Mouse (Mus musculus): ENCODE measurements around the gene Nkd1.

Nkd1 gene

GRCm38 (mm10) chr8:88609036-88609435 is 87.9 kb downstream of the Nkd1 start:
- TF ChIP-seq GATA4 (IDR thresholded peaks at IDR 0.05; ENCODE audit: insufficient replicate concordance, low read length) = no peak

DNA sequence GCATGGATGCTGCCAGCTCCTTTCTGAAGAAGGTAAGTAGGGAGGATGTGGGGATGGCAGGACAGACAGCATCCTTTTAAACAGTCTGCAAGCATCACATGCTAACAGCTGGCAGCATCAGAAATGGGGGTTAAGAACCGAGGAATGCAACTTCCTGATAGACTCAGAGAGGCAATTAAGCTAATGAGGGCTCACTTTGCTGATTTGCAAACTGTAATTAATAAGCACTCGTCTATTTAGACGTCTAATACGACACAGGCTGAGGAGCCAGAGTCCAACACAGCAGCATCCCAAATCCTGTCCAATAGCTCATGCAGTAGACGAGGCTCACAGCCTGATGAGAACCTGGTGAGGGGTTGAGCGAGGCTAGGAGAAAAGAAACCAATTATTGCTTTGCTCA is 89.1 kb downstream of the Nkd1 start:
- no peak for TF ChIP-seq GATA4 (IDR thresholded peaks at IDR 0.05; ENCODE audit: insufficient replicate concordance, low read length)

DNA sequence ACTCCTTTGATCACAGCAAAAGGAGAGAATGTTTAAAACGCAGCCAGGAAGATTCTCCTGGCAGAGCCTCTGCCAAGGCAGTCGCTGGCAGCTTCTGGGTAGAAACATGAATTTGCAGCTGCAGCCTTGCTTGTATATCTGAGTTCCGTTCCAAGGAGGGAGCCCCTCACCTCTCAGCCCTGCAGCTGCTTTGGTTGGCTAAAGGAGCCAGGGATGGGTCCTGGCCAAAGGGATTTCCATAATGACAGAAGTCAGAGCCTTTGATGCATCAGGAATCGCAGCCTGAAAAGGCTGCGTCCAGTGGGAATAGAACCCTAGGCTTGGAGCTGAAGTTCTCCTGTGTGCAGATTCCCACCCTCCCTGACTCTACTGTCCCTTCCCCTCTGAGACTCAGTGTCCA is 93.8 kb downstream of the Nkd1 start:
- TF ChIP-seq GATA4 (IDR thresholded peaks at IDR 0.05; ENCODE audit: insufficient replicate concordance, low read length) = no peak

DNA sequence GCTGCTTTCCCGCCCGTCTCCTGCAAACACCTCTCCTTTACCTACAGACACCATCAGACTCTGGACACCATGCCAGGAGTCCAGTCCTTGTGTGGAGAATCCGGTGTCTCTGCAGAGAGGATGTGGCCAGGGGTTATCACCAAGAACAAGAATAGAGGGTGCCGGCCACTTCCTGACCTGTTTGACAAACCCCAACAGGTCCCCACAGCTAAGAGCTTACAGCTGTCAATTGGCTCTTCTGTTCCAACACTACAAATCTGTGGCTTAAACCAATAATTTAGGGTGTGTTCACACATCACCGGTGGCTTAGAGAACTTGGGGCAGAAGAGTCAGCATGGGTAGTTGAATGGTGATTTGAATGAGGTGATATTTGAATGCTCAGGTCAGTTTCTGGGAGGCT is 97.5 kb downstream of the Nkd1 start:
- TF ChIP-seq GATA4 (IDR thresholded peaks at IDR 0.05; ENCODE audit: insufficient replicate concordance, low read length) = no peak

DNA sequence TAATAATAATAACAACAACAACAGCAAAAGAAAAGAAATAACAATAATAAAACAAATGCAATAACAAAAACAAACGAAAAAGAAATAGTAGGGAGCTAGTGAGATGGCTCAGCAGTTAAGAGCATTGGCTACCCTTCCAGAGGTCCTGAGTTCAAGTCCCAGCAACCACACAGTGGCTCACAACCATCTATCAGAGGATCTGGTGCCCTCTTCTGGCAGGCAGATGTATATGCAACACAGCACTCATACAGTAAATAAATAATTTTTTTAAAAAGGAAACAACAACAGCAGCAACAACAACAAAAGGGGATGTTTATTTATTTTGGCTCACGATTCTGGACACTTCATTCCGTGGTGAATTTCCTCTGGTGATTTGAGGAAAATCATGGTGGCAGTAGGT is 98.4 kb downstream of the Nkd1 start:
- TF ChIP-seq GATA4 (IDR thresholded peaks at IDR 0.05; ENCODE audit: insufficient replicate concordance, low read length) = no peak

DNA sequence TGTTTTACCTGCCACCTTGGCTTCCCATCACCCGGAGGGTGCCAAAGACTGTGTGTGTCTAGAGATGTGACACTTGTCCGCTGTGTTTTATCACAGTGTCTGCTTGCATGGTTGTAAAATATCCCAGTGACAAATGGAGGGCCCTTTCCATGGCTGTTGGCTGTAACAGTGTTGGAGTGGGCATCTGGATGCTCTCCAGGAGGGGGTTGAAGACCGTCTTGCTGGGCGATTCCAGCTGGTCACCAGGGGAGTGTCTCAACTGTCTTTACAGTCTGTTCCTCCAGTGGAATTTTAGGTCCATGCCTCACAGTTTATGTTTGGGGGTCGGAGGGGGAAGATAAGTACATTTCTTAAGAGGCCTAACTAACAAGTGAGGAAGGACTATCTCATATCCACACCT is 99.8 kb downstream of the Nkd1 start:
- TF ChIP-seq GATA4 (IDR thresholded peaks at IDR 0.05; ENCODE audit: insufficient replicate concordance, low read length) = no peak

GRCm38 (mm10) chr8:88621408-88621807 is 100.3 kb downstream of the Nkd1 start:
- no peak for TF ChIP-seq GATA4 (IDR thresholded peaks at IDR 0.05; ENCODE audit: insufficient replicate concordance, low read length)

GRCm38 (mm10) chr8:88623351-88623750 is 102.2 kb downstream of the Nkd1 start:
- no peak for TF ChIP-seq GATA4 (IDR thresholded peaks at IDR 0.05; ENCODE audit: insufficient replicate concordance, low read length)

DNA sequence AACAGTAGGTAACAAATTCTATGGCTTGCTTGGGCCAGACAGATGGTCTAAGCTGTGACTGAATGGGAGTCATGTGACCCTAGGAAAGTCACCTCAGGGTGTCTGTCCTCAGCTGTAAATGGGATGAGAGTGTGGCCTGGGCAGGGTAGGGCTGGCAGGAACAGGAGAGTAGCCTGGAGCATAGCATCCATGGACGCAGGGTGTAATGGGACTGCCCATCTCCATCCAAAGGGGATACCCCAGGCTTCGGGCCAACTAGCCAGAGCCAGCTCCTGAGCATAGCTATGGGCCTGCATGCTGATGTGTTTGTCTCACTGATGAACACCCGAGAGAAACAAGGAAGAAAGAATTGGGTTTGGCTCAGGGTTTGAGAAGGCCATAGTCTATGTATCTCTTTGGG is 103.1 kb downstream of the Nkd1 start:
- no peak for TF ChIP-seq GATA4 (IDR thresholded peaks at IDR 0.05; ENCODE audit: insufficient replicate concordance, low read length)

- no peak for TF ChIP-seq GATA4 (IDR thresholded peaks at IDR 0.05; ENCODE audit: insufficient replicate concordance, low read length)
Observed at GRCm38 (mm10) chr8:88626433-88626832, 105.3 kb downstream of the Nkd1 start.

- no peak for TF ChIP-seq GATA4 (IDR thresholded peaks at IDR 0.05; ENCODE audit: insufficient replicate concordance, low read length)
Observed at GRCm38 (mm10) chr8:88626940-88627264, 105.7 kb downstream of the Nkd1 start.

- no peak for TF ChIP-seq GATA4 (IDR thresholded peaks at IDR 0.05; ENCODE audit: insufficient replicate concordance, low read length)
Observed at GRCm38 (mm10) chr8:88627265-88627991, 106.3 kb downstream of the Nkd1 start.

DNA sequence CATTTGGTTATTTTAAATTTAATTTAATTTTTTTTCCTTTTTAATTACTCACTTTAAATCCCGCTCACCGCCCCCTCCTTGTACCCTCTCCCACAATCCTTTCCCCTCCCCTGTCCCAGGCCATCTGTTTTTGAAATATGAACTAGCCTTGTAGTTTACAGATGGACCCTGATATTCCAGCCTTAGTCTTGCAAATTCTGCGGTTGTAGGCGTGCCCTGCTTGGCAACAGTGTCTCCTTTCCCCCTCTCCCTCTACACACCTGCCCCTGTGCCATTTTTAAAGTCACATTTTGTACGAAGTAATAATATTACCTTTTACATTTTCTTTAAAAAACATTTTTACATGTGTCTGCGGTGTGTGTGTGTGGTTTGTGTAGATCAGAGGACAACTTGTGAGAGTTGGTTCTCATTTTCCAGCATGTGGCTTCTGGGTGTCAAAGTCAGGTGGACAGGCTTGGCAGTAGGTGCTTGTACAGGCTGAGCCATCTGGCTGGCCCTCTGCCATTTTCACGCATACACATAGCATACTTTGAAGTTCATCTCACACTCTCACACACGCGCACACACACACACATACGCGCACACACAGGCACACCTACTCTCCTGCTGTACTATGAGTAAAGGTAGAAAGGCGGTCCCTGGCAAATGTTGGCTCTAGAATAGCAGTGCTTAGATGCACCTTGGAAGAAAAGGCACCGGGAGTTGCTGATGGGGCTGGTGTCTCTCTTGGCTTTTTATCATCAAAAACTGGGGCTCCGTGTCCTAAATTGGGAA is 107.0 kb downstream of the Nkd1 start:
- TF ChIP-seq GATA4 (IDR thresholded peaks at IDR 0.05; ENCODE audit: insufficient replicate concordance, low read length) = no peak

GRCm38 (mm10) chr8:88630225-88630624 is 109.1 kb downstream of the Nkd1 start:
- no peak; the same call in 1 of the 2 replicates for TF ChIP-seq GATA4 (IDR thresholded peaks at IDR 0.05; ENCODE audit: insufficient replicate concordance, low read length)

DNA sequence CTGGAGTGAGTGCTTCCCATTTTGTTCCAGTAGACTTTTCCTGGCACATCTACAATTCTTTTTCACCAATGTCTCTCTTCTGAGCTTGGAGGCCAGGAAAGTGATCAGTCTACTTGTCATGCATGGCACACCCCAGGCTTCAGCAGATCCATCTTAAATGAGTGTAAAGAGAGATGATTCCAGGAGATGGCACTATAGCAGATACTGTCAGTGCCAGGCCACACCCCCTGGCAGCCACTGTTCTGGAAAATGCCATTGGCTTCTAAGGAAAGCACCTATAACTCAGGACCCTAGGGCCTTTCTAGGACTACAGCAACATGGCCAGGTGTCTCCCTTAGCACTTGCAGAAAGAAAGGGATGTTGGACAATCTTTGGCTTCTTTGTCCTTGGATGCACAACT is 109.9 kb downstream of the Nkd1 start:
- TF ChIP-seq GATA4 (IDR thresholded peaks at IDR 0.05; ENCODE audit: insufficient replicate concordance, low read length) = no peak

DNA sequence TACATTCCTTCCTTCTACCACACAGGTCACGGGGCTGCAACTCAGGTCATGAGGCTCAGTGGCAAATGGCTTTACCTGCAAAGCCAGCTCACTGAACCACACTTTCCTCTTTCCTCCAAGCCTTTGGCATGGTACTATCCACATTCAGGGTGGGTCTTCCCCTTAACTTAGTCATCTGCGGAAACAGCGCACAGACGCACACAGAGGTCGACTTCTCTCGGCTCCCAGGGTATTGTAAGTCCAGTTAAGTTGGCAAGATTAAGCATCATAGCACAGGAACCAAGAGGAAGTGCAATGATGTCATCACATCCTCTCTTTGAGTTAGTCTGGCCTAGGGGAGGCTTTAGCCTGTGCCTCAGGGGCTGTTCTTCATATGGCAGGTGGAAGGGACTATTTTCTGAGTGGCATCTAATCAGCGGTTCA is 112.2 kb downstream of the Nkd1 start:
- peak; percentile 45; the same call in 1 of the 2 replicates for TF ChIP-seq GATA4 (IDR thresholded peaks at IDR 0.05; ENCODE audit: insufficient replicate concordance, low read length)

All from liver, adult (tissue).